Mouse (Mus musculus) CD4-positive, CD25-positive, alpha-beta regulatory T cell, adult 2 months (primary cell): ENCODE data around the gene Depp1.
"Not testable (repeated sequence)": the region's sequence is repeated elsewhere in the genome, so short reads cannot be mapped to it uniquely, and the experiment has no call there.

Experiments
- DNase-seq: peaks from one replicate; pipeline ENCODE4 v3.0.0-alpha.2; 2012; ENCODE audit warnings: low read depth, low spot score

Depp1 gene

DNA sequence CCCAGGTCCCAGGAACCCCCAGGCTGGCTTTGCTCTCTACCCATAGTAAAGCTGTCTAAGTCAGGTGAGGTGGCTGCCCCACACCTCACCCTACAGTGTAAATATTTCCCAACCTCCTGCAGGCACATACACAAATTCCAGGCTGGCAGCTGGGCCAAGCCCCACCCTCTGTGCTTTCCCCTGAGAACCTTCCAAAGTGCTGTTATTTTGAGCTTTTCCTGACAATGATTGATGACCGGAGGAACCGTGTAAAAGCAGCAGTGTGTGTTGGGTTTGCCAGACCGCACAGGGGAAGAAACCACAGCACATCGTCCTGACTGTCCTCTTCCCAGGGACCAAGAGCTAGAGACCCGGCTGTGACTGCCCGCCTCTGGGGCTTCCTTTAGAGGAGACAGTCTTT lies at the start of gene Depp1:
TSS of gene Depp1 (plus strand) at position 204 of the 400 bp plus-strand sequence.
- DNase-seq: no peak

DNA sequence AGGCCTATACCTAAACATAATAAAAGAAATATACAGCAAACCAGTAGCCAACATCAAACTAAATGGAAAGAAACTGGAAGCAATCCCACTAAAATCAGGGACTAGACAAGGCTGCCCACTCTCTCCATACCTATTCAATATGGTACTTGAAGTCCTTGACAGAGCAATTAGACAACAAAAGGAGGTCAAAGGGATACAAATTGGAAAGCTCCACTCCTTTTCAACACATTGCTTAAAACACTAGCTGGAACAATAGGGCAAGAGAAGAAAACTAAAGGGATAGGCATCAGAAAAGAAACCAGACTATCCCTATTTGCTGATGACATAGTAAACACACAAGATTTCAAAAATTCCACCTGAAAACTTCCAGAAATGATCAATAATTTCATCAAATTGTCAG lies 49.4 kb upstream of the Depp1 start:
- not testable (repeated sequence) for DNase-seq

GRCm38 (mm10) chr6:116607230-116607629 lies 43.2 kb upstream of the Depp1 start:
- no peak for DNase-seq

DNA sequence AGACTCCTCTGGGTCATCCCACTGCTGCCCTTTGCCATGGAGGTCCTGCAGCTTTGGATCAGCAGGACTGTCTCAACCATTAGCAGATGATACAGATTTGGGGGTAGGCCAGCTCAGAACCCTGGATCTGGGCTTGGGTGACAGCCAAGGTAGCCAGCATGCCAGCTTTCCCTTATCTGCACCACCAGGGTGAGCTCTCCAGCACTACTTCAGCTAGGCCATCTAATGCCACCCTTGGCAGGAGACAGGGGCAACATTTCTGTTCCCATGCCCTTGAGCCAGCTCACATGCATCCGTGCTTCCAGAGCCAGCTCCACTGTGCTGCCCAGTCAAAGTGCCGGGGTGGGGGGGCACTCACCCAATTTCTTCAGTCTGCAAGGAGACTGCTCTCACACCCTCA lies 34.7 kb upstream of the Depp1 start:
- no peak for DNase-seq

GRCm38 (mm10) chr6:116618073-116618472 lies 32.3 kb upstream of the Depp1 start:
- DNase-seq: no peak

DNA sequence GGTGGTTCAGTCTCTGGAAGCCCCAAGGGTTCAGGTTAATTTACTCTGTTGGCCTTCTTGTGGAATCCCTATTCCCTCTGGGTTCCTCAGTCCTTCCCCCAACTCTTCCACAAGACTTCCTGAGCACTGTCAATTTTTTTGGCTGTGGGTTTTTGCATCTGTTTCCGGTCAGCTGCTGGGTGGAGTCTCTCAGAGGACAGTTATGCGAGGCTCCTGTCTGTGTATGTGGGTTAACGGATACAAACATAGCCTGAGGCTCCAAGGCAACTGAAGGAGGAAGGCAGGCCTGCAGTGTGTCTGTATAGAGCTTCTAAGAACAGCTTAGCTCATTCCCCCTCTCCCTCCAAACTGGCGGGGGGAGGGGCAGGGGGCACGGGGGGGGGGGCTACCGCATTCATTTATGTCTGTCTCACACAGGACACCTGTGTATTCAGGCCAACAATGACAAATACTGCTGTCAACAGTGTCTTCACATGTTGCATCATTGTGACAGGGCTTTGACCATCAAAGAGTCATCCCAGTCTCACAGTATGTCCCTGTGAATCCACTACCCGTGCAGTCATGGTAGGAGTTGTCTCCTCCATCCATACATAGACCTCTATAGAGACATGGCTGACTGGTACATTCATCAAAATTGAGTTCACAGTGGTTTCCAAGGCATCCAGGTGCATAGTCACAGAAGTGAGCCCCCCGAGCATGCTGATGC lies 28.9 kb upstream of the Depp1 start:
- DNase-seq: no peak

GRCm38 (mm10) chr6:116626417-116626816 lies 24.0 kb upstream of the Depp1 start:
- not testable (repeated sequence) for DNase-seq

DNA sequence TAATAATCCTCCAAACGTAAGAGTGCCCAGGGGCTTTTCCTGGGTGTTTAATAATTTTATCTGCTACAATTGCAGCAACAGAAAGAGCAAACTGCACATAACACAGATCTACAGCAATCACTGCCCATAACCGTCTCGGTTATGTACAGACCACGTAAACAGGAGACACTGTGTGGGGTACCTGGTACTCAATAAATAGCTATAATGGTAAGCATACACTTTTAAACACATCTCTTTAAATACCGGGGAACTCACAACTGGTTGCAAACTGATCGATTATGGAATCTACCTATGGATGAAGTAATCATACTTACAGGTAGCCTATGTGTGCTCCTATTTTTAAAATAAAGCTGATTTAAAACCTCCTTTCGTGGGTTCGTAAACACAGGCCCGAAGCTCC lies 22.3 kb upstream of the Depp1 start:
- no peak for DNase-seq

- peak; percentile 75 for DNase-seq
Measured at GRCm38 (mm10) chr6:116628539-116629171, 21.8 kb upstream of the Depp1 start, which contains the start of gene Zfp422. TSS of gene Zfp422 (minus strand) at chr6:116628999.

DNA sequence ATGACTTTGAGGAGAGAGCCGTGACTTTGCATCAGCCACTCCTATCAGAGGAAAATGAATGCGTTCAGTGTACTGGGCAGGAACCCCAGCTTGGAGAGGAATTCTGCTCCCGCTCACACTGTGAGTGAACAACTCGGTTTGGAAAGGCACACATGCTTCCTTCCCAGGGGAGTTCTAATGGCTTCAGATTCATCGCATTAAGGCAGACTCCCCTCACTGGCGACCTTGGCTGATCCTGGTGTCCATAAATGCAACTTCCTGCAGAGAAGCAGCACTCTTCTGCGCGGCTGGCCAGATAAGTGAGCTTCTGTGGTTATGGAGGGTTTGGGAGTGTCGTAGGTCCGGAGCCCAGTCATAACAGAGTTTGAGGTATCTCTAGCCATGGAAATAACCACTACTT lies 20.6 kb upstream of the Depp1 start:
- DNase-seq: no peak

GRCm38 (mm10) chr6:116632129-116632528 lies 18.3 kb upstream of the Depp1 start:
- DNase-seq: peak; percentile 82

DNA sequence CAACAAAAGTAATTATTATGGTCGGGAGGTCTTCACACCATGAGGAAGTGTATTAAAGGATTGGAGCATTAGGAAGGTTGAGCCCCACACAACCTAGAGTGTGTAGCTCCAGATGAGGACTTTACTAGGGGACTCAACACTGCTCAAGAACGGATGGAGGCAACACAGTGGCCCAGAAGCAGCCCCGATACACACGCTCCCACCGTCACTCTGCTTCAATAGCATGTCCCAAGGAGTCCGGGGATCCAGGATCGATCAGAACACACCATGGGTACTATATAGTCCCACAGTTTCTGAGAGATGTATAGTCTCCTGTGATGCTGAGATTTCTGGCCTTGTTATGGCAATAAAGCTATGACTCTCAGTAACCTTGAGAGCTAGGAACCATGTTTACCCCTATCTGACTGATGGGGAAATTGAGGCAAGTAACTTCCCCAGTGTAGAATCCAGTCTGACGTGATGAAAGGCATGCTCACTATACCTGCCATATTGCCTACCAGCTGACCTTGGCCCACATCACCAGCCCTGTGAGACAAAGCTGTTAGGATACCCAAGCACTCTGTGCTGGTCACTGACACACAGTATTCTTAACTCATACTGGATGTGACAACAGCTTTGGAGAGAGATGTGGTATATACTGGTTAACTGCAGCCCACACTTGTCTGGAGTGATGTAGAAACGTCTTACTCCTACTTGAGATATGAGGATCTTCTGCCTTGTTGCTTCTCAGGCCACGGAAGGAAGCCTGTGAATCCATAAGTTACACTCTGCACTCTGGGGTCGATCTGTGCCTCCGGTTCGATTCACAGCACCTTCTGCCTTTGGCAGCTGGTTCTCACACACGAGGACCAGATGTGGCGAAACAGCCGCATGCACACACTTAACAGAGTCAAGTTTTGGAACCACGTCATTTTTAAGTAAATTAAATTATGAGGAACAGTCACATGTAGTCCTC lies 16.4 kb upstream of the Depp1 start:
- no peak for DNase-seq

GRCm38 (mm10) chr6:116635251-116636180 lies 14.9 kb upstream of the Depp1 start:
- DNase-seq: no peak

DNA sequence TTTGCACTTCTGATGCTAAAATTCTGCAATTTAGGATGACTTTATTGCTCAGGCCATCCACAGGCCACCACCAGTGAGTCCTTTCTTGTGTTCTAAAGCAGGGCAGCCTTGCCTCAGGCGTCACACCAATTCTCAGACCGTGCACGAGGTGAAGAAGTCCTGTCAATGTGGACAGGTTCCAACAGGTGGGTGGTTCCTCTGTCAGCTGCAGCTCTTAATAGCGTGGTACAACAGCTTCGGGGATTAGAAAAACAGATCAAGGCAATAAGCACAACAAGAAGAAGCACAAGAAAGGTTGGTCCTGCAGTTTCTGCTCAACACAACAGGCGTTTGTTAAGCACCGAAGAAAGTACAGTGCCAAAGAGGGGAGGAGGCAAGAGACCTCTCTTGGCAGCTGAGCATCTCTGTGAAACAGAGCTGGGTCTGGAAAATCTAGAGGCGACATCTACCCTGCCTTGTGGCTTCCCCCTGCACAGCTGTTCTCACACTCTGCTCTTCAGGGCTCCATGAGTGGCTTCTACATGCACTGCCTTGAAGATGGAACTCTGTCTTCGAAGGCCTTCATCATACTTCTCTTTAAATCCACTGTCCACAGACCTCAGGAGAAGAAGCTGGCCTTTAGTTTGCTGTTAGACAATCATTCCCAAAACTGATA lies 13.7 kb upstream of the Depp1 start:
- no peak for DNase-seq

- no peak for DNase-seq
Measured at GRCm38 (mm10) chr6:116637496-116637895, 12.9 kb upstream of the Depp1 start.

GRCm38 (mm10) chr6:116638871-116639270 lies 11.5 kb upstream of the Depp1 start:
- DNase-seq: no peak

DNA sequence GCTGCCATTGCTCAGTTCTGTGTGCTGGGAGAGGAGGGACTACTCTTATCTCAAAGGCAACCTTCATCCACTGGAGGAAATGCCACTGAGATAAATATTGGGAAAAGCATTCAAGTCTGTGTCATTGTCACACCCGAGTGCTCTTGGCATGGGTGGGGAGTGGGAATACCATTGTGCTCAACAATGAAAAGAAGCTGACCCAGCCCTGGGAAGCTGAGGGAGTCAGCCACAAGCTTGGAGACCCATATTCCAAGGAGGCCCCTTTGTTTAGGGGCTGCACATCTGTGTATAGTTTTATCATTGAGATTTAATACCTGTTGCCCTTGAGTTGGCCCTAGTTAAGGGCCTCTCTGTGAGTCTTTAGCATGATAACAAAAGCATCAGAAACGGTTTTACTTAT lies 10.7 kb upstream of the Depp1 start:
- no peak for DNase-seq

GRCm38 (mm10) chr6:116642942-116643341 lies 7.5 kb upstream of the Depp1 start:
- DNase-seq: no peak

- DNase-seq: no peak
Measured at GRCm38 (mm10) chr6:116643881-116644280, 6.5 kb upstream of the Depp1 start.

DNA sequence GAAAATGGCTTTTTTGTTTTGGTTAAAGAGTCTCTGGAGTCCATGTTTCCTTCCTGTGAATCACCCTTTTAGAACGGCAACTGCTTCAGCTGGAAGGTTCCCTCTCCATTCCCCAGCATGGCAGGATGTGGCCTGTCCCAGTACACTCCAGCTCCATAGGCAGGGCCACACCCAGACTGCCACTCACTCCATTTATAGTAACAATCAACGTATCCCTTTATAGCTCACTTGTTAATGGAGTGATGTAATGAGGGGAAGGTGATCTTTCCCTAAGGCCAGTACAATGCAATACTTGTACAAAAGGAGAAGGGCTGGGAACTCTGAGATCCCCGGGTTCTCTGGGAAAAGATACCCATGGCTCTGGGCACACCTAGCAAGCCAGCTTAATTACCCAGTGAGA lies 6.1 kb upstream of the Depp1 start:
- DNase-seq: no peak

GRCm38 (mm10) chr6:116647763-116648162 lies 2.6 kb upstream of the Depp1 start:
- DNase-seq: no peak
